Mouse (Mus musculus): Measurements from ENCODE around the gene Cdh4.

DNA sequence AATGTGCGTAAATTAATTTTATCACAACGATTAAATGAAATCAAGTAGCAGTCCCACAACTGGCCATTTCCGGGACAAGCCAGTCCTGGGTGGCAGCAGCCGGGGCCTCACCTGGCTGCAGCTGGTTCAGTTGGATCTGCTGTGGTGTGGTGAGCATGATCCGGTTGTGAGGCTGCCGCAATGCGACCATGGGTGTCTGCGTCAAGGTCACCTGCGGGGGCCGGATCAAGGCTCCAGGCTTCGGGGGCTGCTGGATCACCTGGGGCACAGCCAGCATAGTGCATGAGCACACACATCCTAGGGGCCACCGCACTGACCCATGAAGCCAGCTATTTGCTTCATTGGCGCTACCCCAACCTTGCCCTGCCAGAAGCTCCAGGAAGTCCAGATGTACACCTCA lies 486.9 kb downstream of the Cdh4 start:
- no peak for TF ChIP-seq CTCF (IDR thresholded peaks at IDR 0.05; ENCODE audit: borderline replicate concordance, extremely low read depth, insufficient read depth, insufficient read length)
- TF ChIP-seq POLR2A (IDR thresholded peaks at IDR 0.05; ENCODE audit: borderline replicate concordance, extremely low read depth, insufficient read depth, insufficient read length, poor library complexity, severe bottlenecking), result no peak

Data from brain, embryonic 14.5 days (tissue).